Mouse (Mus musculus) embryo, embryonic 11 days (tissue): ENCODE measurements at regions not wholly inside any gene's neighbourhood (a gene's known extent, or its start where the extent isn't known, plus 50 kb on each side); places are given as distances from the start of the nearest gene placed in this dataset.
A peak's percentile ranks its signal among the peaks of the same experiment; 100 is the strongest.

Experiments used
- DNase-seq: peaks from one replicate; pipeline ENCODE4 v3.0.0-alpha.2; 2015

DNA sequence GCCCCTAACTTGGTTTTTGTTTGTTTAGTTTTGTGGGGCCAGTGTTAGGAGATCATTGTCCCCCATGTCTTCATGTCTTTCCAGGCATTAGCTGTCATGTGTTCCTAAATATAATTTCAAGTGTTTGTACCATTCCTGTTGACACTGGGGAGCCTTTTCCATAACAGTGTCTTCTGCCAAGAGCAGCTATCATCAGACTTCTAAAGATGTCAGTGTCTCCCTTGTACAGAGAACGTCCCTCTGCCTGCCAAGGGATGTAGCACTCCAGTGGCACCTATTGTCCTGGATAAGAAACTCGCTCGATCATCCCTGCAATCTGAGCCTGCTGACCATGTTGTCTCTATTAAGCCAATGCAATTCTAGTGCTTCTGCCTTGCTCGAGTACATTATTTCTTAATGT, 64.6 kb upstream of the Lhfpl2 start:
- no peak for DNase-seq

DNA sequence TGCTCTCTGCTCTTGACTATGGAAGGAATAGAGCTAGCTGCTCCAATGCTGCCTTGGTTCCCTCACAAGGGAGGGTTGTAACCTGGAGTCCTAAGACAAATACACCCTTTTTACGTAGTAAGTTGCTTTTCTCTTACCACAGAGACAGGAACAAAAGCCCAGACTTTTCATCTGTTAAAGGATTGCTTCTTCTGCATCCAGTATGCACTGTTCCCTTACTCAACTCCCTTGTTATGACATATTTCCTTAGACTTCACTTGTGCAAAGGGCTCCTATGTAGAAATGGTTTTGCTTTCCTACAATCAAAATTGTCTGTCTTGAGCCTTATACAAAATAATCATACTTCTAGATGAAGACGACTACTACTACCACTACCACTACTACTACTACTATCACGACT, 62.2 kb upstream of the Lhfpl2 start:
- DNase-seq: no peak

DNA sequence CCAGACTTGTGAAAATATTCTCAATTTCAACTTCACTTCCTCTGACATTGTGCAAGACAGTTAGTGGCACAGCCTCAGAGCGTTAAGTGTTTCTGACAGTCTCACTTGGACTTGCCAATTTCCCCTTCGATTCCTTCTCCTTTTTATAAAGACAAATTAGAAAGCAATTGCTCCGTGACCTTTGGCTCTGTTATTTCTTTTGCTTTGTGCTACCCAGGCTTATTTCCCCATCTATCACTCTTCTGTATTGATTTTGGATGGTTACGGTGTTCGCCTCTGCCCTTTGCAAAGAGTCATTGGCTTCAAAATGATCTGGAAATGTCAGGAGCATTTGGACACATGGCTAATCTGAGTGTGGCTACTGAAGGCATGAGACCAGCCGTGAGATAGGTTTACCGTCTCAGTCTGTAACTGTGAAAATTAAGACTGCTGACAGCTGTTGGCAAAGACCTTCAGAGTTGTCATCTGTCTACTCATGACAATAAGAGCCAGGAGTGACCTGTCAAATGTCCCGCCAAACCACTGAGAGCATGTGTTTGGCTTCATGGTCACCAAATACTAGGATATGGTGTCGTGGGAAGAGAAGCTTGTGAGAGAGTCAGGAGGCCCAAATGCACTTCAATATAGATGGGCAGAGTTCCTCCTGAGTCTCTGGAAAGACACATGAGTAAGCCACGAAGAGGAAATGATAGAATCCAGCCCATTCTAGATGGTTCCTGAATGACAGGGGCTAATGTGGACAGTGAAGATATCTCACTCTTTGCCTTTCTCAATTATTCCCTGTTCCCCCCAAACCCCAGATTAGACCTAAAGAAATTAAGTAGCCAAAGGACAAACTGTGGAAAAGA, 60.8 kb upstream of the Lhfpl2 start:
- peak; percentile 11 for DNase-seq

DNA sequence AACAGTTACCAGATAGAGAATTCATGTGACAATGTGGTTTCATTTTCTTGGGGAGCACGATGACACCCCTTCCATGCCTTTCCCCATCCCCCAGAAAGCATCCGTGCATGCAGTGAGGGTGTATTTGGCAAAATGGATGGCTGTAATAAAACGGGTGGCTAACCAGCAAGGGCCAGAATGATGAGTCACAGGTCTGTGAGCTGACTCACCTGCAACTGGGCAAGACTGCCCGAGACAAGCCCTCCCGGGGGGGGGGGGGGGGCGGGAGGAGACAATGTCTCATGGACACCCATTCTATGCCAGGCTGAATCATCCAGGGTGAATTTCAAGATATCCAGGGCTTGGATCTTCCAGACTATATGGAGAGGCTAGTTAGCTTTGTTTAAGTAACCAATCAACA, 59.6 kb upstream of the Lhfpl2 start:
- DNase-seq: no peak

DNA sequence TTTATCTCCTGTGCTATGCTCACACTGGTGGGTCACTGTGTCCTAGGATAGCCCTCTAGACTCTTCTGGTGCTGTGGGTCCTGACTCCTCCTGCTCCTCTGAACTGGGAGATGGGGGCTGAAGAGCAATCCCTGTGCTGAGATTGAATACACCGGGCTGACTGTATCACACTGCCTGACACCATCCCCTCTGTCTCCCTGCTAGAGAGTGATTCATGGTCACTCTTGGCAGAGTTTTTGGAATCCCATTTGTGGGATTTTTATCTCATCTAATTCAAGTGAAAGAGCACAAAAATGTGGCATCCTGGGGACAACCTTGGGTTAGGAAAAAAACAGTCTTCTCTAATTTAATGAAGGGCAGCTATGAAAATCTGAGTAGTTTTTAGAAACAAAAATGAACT, 59.2 kb upstream of the Lhfpl2 start:
- no peak for DNase-seq

DNA sequence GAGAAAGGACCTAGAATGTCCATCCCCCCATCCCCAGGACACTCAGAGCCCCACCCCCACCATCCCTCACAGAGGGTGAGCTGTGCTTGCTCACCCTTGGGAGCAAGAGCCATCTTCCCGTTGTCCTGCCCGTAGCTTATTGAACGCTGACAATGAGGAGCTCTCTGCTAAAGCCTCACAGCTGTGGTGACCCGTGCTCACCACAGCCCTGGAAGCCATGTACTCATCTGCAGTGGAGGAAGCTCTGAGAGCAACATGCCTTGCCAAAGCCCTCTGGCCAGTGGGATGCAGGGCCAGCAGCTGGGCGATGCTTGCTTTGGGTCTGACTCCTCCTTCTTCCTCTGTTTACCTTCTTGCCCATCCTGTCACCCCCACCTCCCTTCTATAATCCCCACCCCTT, 53.8 kb upstream of the Lhfpl2 start:
- no peak for DNase-seq

DNA sequence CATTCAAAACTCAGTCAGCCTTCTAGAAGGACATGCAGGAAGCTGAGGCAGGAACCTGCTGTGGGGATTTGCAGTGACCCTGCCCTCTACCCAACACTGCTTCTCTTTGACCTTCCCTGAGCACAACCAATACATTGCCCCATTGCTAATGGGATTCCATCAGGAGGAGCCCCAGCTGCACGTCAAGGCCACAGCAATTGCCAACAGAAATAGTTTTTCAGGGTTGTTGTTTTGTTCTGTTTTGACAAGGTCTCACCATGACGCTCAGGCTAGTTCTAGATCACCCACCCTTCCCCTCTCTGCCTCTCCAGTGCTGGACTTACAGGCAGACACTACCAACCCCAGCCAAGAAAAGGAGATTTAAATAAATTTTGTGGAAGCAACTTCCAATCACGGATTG, 53.2 kb upstream of the Lhfpl2 start:
- no peak for DNase-seq

DNA sequence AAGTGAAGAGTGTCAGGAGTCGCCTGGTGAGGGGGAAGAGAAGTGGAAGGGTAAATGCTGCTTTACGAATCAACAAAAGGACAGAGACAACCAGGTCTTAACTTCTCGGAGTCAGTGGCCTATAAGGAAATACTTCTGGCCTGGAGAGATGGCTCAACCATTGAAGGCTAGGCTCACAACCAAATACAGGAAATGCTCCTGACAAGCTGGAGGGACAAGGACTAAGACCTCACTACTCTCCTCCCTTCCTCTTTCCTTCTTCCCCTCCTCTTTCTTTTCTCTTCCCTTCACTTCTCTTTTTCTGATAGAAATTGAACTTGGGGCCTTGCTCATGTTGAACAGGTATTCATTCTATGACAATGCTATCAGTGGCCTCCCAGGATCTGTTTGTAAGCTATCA, 51.7 kb upstream of the Lhfpl2 start:
- DNase-seq: no peak
